ENCODE assay signal across 15 mouse cellular contexts in genomic region chr14:78132368-78133052, GRCm38 (mm10). TPM values are rescaled to one million over a fixed set of nuclear protein-coding genes. Genes with fewer than 3 reads are reported as not detected.
A peak's percentile ranks its signal among the peaks of the same experiment; 100 is the strongest.
DNase-seq lines count a peak whose midpoint lies in the region; ATAC-seq lines count a peak whose summit lies in the region.
"Had no signal": no experiment of that assay in that cellular context is flagged by ENCODE, and none has a peak within 500 bp of the region (broad histone marks: within the 10 kb centered on the region; RNA-seq: fewer than 3 reads in every experiment).

No protein-coding gene starts in this region.

- DNase-seq in layer of hippocampus, adult 11-12 months (ENCODE audit: low spot score), result peak; percentile 24
- DNase-seq in layer of hippocampus, adult 9-10 months (ENCODE audit: low spot score), result no peak
- DNase-seq in brain, adult 2 months (ENCODE audit: low read depth, low spot score), result peak; percentile 63
- DNase-seq in cerebellum, postnatal 25 days, result no peak
- no peak for DNase-seq in lung, postnatal 4 days
- no peak for DNase-seq in embryo, embryonic 10 days (ENCODE audit: low spot score)
- DNase-seq: adrenal gland, adult 8-10 months; gastrocnemius, postnatal 36 days; kidney, adult 9 months had no signal

- peak overlapping the region; percentile 50 for H3K27ac ChIP-seq in forebrain, embryonic 16.5 days (ENCODE audit: low read length)
- no peak overlapping the region for H3K27ac ChIP-seq in midbrain, embryonic 13.5 days
- H3K27ac ChIP-seq: embryonic facial prominence, embryonic 13.5 days; heart, embryonic 13.5 days; limb, embryonic 12.5 days; liver, embryonic 15.5 days had no signal

- WGBS in forebrain, embryonic 16.5 days, result 3% methylated on average over 5 of the region's 5 CpGs
- WGBS in midbrain, embryonic 13.5 days, result 18% methylated on average over 5 of the region's 5 CpGs

- H3K4me2 ChIP-seq in forebrain, embryonic 16.5 days (ENCODE audit: low read length), result no peak overlapping the region
- no peak overlapping the region for H3K4me2 ChIP-seq in midbrain, embryonic 13.5 days (replicated peaks)
- H3K4me2 ChIP-seq: embryonic facial prominence, embryonic 13.5 days; heart, embryonic 13.5 days; limb, embryonic 12.5 days; liver, embryonic 15.5 days had no signal

- H3K27me3 ChIP-seq in forebrain, embryonic 16.5 days (replicated peaks; ENCODE audit: control insufficient read depth, insufficient read depth, low read length), result no peaks in the 10 kb centered on the region
- no peaks in the 10 kb centered on the region for H3K27me3 ChIP-seq in midbrain, embryonic 13.5 days
- H3K27me3 ChIP-seq: embryonic facial prominence, embryonic 13.5 days; heart, embryonic 13.5 days; limb, embryonic 12.5 days; liver, embryonic 15.5 days had no signal

- peaks cover 10% of the 10 kb centered on the region for H3K4me1 ChIP-seq in forebrain, embryonic 16.5 days (replicated peaks; ENCODE audit: control insufficient read depth, insufficient read depth, low read length)
- H3K4me1 ChIP-seq in midbrain, embryonic 13.5 days (replicated peaks), result peaks cover 3% of the 10 kb centered on the region; the same call in 1 of the 2 replicates
- H3K4me1 ChIP-seq: embryonic facial prominence, embryonic 13.5 days; heart, embryonic 13.5 days; limb, embryonic 12.5 days; liver, embryonic 15.5 days had no signal

- 0 out of 2 replicates have a peak, but pooled peaks cover 3% of the 10 kb centered on the region for H3K9me3 ChIP-seq in forebrain, embryonic 16.5 days (ENCODE audit: control insufficient read depth, low read length)
- peaks cover 6% of the 10 kb centered on the region; the same call in 1 of the 2 replicates for H3K9me3 ChIP-seq in midbrain, embryonic 13.5 days
- H3K9me3 ChIP-seq: liver, embryonic 15.5 days had no signal

- no peaks in the 10 kb centered on the region for H3K36me3 ChIP-seq in forebrain, embryonic 16.5 days (ENCODE audit: control insufficient read depth, insufficient read depth)
- H3K36me3 ChIP-seq in midbrain, embryonic 13.5 days, result no peaks in the 10 kb centered on the region
- H3K36me3 ChIP-seq: embryonic facial prominence, embryonic 13.5 days; heart, embryonic 13.5 days; limb, embryonic 12.5 days; liver, embryonic 15.5 days had no signal

- no peak overlapping the region for H3K4me3 ChIP-seq in forebrain, embryonic 16.5 days (replicated peaks; ENCODE audit: low read length)
- no peak overlapping the region for H3K4me3 ChIP-seq in midbrain, embryonic 13.5 days (replicated peaks)
- H3K4me3 ChIP-seq: embryonic facial prominence, embryonic 13.5 days; heart, embryonic 13.5 days; limb, embryonic 12.5 days; liver, embryonic 15.5 days had no signal

- no peak overlapping the region for H3K9ac ChIP-seq in forebrain, embryonic 16.5 days (replicated peaks; ENCODE audit: low read depth, low read length)
- no peak overlapping the region for H3K9ac ChIP-seq in midbrain, embryonic 13.5 days (replicated peaks)
- H3K9ac ChIP-seq: embryonic facial prominence, embryonic 13.5 days; heart, embryonic 13.5 days; limb, embryonic 12.5 days; liver, embryonic 15.5 days had no signal

- ATAC-seq in forebrain, embryonic 16.5 days, result peak; percentile 95
- ATAC-seq in midbrain, embryonic 13.5 days, result peak; percentile 62

RNA-seq across cellular contexts. Expression of gene Fam216b, which starts 43.7 kb away (rescaled TPM):
- polyA plus RNA-seq in forebrain, embryonic 16.5 days (2015; fragmentation: Nextera tagmentation; extraction: Ambion mirVana), result 0.30 and 0.53 TPM in 2 replicates
- not detected in 2 replicates for polyA plus RNA-seq in midbrain, embryonic 13.5 days (2015; fragmentation: Nextera tagmentation; extraction: Ambion mirVana)
- polyA plus RNA-seq: embryonic facial prominence, embryonic 13.5 days; heart, embryonic 13.5 days; limb, embryonic 12.5 days; liver, embryonic 15.5 days had no signal

Comparison
In these comparisons a context has a peak if more than half of its experiments do, and no peak if none do; other contexts are left out.
1. DNase-seq: peak in layer of hippocampus, adult 11-12 months (single experiment) and brain, adult 2 months (single experiment); none in layer of hippocampus, adult 9-10 months (single experiment), cerebellum, postnatal 25 days (0 of 2), lung, postnatal 4 days (0 of 2) and embryo, embryonic 10 days (single experiment).